Mouse (Mus musculus): ENCODE measurements at regions not wholly inside any gene's neighbourhood (a gene's known extent, or its start where the extent isn't known, plus 50 kb on each side); places are given as distances from the start of the nearest gene placed in this dataset.

- Histone ChIP-seq H3K27ac (no peak overlapping the region), H3K36me3 (no peaks in the 10 kb centered on the region), H3K4me2 (no peak overlapping the region; the same call in 1 of the 2 replicates), H3K4me3 (no peak overlapping the region), H3K27me3 (no peaks in the 10 kb centered on the region), H3K9me3 (no peaks in the 10 kb centered on the region), H3K4me1 (0 out of 2 replicates have a peak, but pooled peaks cover 4% of the 10 kb centered on the region), H3K9ac (no peak overlapping the region)
- no peak for ATAC-seq (ENCODE audit: borderline replicate concordance, extremely low read depth, low FRiP score, low TSS enrichment)
- WGBS = 55% methylated on average over 24 of the region's 24 CpGs
Measured at GRCm38 (mm10) chr3:131941961-131942753, 142.9 kb upstream of the Dkk2 start.

DNA sequence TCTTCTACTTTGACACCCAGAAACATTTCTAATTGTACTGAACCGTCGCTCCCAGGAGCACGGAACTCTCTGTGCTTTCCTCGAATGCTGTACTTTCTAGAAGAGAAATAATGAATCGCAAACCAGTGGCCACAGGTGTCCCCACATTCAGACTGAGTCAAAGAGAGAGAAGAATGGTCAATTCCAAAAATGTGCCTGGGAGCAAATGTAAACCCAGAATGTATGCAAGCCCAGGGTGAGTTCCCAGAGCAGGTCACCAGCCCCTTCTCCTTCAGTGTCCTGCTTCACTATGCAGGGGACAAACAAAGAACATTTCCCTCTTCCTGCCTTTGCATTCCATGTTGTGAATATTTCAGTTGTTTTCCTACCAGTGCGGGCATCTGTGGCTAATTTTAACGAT is 141.7 kb upstream of the Dkk2 start:
- Histone ChIP-seq H3K9ac (no peak overlapping the region), H3K9me3 (no peaks in the 10 kb centered on the region), H3K36me3 (no peaks in the 10 kb centered on the region), H3K4me3 (no peak overlapping the region), H3K27me3 (no peaks in the 10 kb centered on the region), H3K27ac (no peak overlapping the region), H3K4me1 (0 out of 2 replicates have a peak, but pooled peaks cover 4% of the 10 kb centered on the region), H3K4me2 (no peak overlapping the region)
- WGBS = 74% methylated on average over 7 of the region's 7 CpGs
- ATAC-seq (ENCODE audit: borderline replicate concordance, extremely low read depth, low FRiP score, low TSS enrichment) = no peak

GRCm38 (mm10) chr3:131955771-131956170 is 129.3 kb upstream of the Dkk2 start:
- no peaks in the 10 kb centered on the region for H3K9me3 ChIP-seq
- no peak overlapping the region for H3K9ac ChIP-seq
- H3K36me3 ChIP-seq = no peaks in the 10 kb centered on the region
- no peak overlapping the region for H3K27ac ChIP-seq
- H3K4me1 ChIP-seq = no peaks in the 10 kb centered on the region
- no peak overlapping the region for H3K4me3 ChIP-seq
- 96% methylated on average over 11 of the region's 11 CpGs for WGBS
- ATAC-seq (ENCODE audit: borderline replicate concordance, extremely low read depth, low FRiP score, low TSS enrichment) = no peak
- H3K27me3 ChIP-seq = no peaks in the 10 kb centered on the region; the same call in 1 of the 2 replicates
- H3K4me2 ChIP-seq = no peak overlapping the region

DNA sequence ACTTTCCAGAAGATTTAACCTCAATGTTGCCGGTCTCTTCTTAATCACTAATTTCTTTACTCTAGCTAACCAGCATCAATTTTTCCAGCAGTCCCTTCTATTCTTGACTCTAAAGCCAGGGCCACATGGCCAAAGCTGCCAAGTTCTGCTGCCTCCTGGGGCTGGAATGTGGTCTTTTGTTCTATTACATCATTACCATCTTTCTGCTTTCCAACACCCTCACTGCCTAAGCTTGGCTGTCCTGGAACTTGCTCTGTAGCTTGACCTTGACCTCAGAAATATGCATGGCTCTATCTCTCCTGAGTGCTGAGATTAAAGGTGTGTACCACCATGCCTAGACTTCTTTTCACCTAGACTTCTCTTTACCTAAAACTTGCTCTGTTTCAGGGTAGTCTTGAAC is 124.5 kb upstream of the Dkk2 start:
- WGBS = 86% methylated on average over 1 of the region's 1 CpGs
- H3K9ac ChIP-seq = no peak overlapping the region
- H3K4me3 ChIP-seq = no peak overlapping the region
- H3K4me2 ChIP-seq = no peak overlapping the region
- ATAC-seq (ENCODE audit: borderline replicate concordance, extremely low read depth, low FRiP score, low TSS enrichment) = no peak
- H3K4me1 ChIP-seq = 0 out of 2 replicates have a peak, but pooled peaks cover 8% of the 10 kb centered on the region
- H3K27me3 ChIP-seq = no peaks in the 10 kb centered on the region; the same call in 1 of the 2 replicates
- no peaks in the 10 kb centered on the region for H3K36me3 ChIP-seq
- H3K27ac ChIP-seq = no peak overlapping the region
- no peaks in the 10 kb centered on the region for H3K9me3 ChIP-seq

DNA sequence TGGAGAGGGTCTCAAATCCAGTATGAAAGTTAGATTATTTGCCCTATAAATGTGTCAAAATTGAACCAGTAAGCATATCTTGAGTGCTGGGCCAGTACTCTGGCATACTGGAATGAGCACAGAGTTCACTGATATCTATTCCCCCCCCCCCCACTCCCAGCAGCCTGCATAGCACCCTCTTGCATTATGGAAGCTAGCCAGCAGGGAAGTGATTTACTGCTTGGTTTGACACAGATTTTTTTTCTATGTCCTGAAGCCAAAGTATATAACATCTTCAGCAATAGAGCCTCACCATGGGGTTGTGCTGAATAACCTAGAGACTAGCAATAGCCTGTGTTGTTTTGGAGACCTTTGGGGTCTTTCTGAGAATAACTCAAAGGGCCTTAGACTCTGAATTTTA is 123.5 kb upstream of the Dkk2 start:
- no peak for ATAC-seq (ENCODE audit: borderline replicate concordance, extremely low read depth, low FRiP score, low TSS enrichment)
- Histone ChIP-seq H3K9me3 (no peaks in the 10 kb centered on the region), H3K27ac (no peak overlapping the region), H3K4me1 (peaks cover 14% of the 10 kb centered on the region; the same call in 1 of the 2 replicates), H3K4me2 (no peak overlapping the region), H3K27me3 (no peaks in the 10 kb centered on the region; the same call in 1 of the 2 replicates), H3K9ac (no peak overlapping the region), H3K36me3 (no peaks in the 10 kb centered on the region), H3K4me3 (no peak overlapping the region)

DNA sequence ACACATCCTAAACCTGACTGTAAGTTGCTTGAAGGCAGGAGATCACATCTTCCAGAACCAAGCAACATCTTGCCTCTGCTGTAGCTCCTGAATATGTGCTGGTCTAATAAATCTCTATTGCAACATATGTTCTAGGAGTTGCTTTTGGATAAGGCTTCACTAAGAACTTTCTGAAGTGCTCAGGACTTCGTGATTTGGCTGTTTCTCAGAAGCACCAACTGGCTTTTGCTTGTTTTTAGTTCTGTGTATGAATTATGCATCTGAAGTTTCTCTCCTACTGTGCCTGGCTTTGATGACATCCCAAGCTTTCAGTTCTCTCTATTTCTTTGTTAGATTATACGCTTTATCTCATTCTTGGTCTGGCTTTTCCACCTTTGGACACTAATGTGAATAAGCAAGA is 122.2 kb upstream of the Dkk2 start:
- H3K4me3 ChIP-seq = no peak overlapping the region
- ATAC-seq (ENCODE audit: borderline replicate concordance, extremely low read depth, low FRiP score, low TSS enrichment) = no peak
- peaks cover 4% of the 10 kb centered on the region; the same call in 1 of the 2 replicates for H3K27me3 ChIP-seq
- H3K36me3 ChIP-seq = no peaks in the 10 kb centered on the region
- no peak overlapping the region for H3K9ac ChIP-seq
- WGBS = 48% methylated on average over 2 of the region's 2 CpGs
- H3K4me1 ChIP-seq = peaks cover 14% of the 10 kb centered on the region; the same call in 1 of the 2 replicates
- H3K27ac ChIP-seq = no peak overlapping the region
- no peak overlapping the region for H3K4me2 ChIP-seq
- no peaks in the 10 kb centered on the region for H3K9me3 ChIP-seq

DNA sequence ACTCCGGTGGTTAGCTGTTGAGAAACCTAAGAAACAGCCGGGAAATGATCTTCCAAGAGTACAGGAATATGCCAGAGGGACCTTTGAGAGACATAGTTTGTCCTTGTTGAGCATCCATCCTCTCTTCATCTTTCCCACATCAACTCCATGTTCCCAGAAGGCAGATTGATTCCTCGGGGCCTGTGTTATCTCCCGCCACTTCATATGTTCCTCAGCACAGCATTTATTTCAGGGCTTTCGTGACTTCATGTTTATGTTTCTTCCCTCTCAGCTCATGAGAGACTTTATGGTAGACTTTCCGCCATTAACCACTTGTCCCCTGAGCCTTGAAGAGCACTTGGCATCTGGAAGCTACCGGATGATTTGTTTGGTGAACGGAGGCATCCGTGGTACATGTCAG is 120.1 kb upstream of the Dkk2 start:
- WGBS = 43% methylated on average over 9 of the region's 9 CpGs
- H3K27ac ChIP-seq = 0 out of 2 replicates have a peak overlapping the region, but pooled peaks have one; percentile 39
- no peaks in the 10 kb centered on the region for H3K36me3 ChIP-seq
- H3K4me3 ChIP-seq = no peak overlapping the region
- no peak overlapping the region for H3K9ac ChIP-seq
- H3K4me2 ChIP-seq = peak overlapping the region; percentile 25; the same call in 1 of the 2 replicates
- ATAC-seq (ENCODE audit: borderline replicate concordance, extremely low read depth, low FRiP score, low TSS enrichment) = peak; percentile 84
- no peaks in the 10 kb centered on the region for H3K9me3 ChIP-seq
- peaks cover 14% of the 10 kb centered on the region; the same call in 1 of the 2 replicates for H3K4me1 ChIP-seq
- peaks cover 4% of the 10 kb centered on the region; the same call in 1 of the 2 replicates for H3K27me3 ChIP-seq

- Histone ChIP-seq H3K4me1 (peaks cover 14% of the 10 kb centered on the region; the same call in 1 of the 2 replicates), H3K4me3 (no peak overlapping the region), H3K9ac (no peak overlapping the region), H3K27ac (0 out of 2 replicates have a peak overlapping the region, but pooled peaks have one; percentile 19), H3K27me3 (peaks cover 4% of the 10 kb centered on the region; the same call in 1 of the 2 replicates), H3K4me2 (no peak overlapping the region), H3K36me3 (no peaks in the 10 kb centered on the region), H3K9me3 (no peaks in the 10 kb centered on the region)
- ATAC-seq (ENCODE audit: borderline replicate concordance, extremely low read depth, low FRiP score, low TSS enrichment) = no peak
- WGBS = 53% methylated on average over 9 of the region's 9 CpGs
Measured at GRCm38 (mm10) chr3:131965456-131966160, 119.5 kb upstream of the Dkk2 start.

- H3K27me3 ChIP-seq = peaks cover 4% of the 10 kb centered on the region; the same call in 1 of the 2 replicates
- H3K4me2 ChIP-seq = no peak overlapping the region
- H3K9ac ChIP-seq = no peak overlapping the region
- H3K4me1 ChIP-seq = peaks cover 14% of the 10 kb centered on the region; the same call in 1 of the 2 replicates
- H3K36me3 ChIP-seq = no peaks in the 10 kb centered on the region
- H3K4me3 ChIP-seq = no peak overlapping the region
- 55% methylated on average over 11 of the region's 11 CpGs for WGBS
- H3K27ac ChIP-seq = no peak overlapping the region
- no peaks in the 10 kb centered on the region for H3K9me3 ChIP-seq
- no peak for ATAC-seq (ENCODE audit: borderline replicate concordance, extremely low read depth, low FRiP score, low TSS enrichment)
Measured at GRCm38 (mm10) chr3:131967288-131967687, 117.8 kb upstream of the Dkk2 start.

DNA sequence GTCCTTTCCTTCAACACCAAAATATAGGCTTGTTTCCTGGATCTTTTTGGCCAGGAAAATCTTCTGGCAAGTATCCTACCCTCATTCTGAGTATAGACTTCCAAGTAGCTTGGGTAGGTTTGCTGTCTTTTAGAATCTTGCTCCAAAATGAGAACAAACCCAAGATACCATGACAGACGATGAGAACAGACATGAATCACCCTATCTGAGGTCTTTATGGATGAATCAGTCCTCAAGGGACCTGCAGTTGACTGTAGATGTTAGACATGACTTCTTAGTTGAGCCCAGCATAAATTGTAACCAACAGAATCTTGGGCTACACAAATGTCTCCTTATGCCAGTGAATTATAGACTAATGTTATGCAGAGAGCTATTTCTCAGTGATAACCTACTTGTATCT is 114.3 kb upstream of the Dkk2 start:
- Histone ChIP-seq H3K27ac (no peak overlapping the region), H3K9me3 (no peaks in the 10 kb centered on the region), H3K4me2 (no peak overlapping the region), H3K27me3 (peaks cover 4% of the 10 kb centered on the region; the same call in 1 of the 2 replicates), H3K36me3 (no peaks in the 10 kb centered on the region), H3K9ac (no peak overlapping the region), H3K4me1 (peaks cover 7% of the 10 kb centered on the region; the same call in 1 of the 2 replicates), H3K4me3 (no peak overlapping the region)
- WGBS = 72% methylated on average over 1 of the region's 1 CpGs
- ATAC-seq (ENCODE audit: borderline replicate concordance, extremely low read depth, low FRiP score, low TSS enrichment) = no peak

- Histone ChIP-seq H3K9me3 (no peaks in the 10 kb centered on the region), H3K27ac (no peak overlapping the region), H3K4me3 (no peak overlapping the region), H3K9ac (no peak overlapping the region), H3K27me3 (no peaks in the 10 kb centered on the region), H3K36me3 (no peaks in the 10 kb centered on the region), H3K4me2 (no peak overlapping the region), H3K4me1 (no peaks in the 10 kb centered on the region)
- peak; percentile 65; the same call in 1 of the 2 replicates for ATAC-seq (ENCODE audit: borderline replicate concordance, extremely low read depth, low FRiP score, low TSS enrichment)
- WGBS = 35% methylated on average over 7 of the region's 7 CpGs
Measured at GRCm38 (mm10) chr3:131975940-131976628, 109.0 kb upstream of the Dkk2 start.
